Mouse (Mus musculus) ES-E14 (cell line): ENCODE results near the gene Manf. TPM values are rescaled to one million over a fixed set of nuclear protein-coding genes. Genes with fewer than 3 reads are reported as not detected.

Experiments
- DNase-seq: peaks from one replicate; pipeline ENCODE4 v3.0.0-alpha.2; 2013; ENCODE audit warnings: low read depth, low spot score
- H3K27ac ChIP-seq: 2 replicates; pipeline ENCODE4 v1.5.1; 2012; ENCODE audit warnings: low read depth, mild to moderate bottlenecking, low read length, moderate library complexity, mixed read lengths; ENCODE audit not compliant: poor library complexity, insufficient read depth, severe bottlenecking
- H3K36me3 ChIP-seq: 2 replicates; pipeline ENCODE4 v1.6.1; 2012; ENCODE audit warnings: mild to moderate bottlenecking, low read length, moderate library complexity, mixed read lengths; ENCODE audit not compliant: control insufficient read depth, poor library complexity, insufficient read depth, severe bottlenecking
- H3K4me1 ChIP-seq, 2 experiments: fragments of 150-350 bp in 1 of 2; sonication (generic) in 1 of 2; 2 replicates each; pipeline ENCODE4 v1.6.1; 2012; ENCODE audit warnings: low read length in 2 of 2, mild to moderate bottlenecking in 1 of 2, mixed read lengths in 1 of 2; ENCODE audit not compliant: control insufficient read depth in 2 of 2, insufficient read depth in 2 of 2, poor library complexity in 1 of 2
- H3K4me3 ChIP-seq, 2 experiments: fragments of 150-350 bp in 1 of 2; sonication (generic) in 1 of 2; 2 replicates each; pipeline ENCODE4 v1.5.1; 2012; ENCODE audit warnings: low read length in 2 of 2, low read depth in 1 of 2, mild to moderate bottlenecking in 1 of 2, mixed read lengths in 1 of 2; ENCODE audit not compliant: insufficient read depth in 1 of 2, poor library complexity in 1 of 2, severe bottlenecking in 1 of 2
- H3K9ac ChIP-seq: 2 replicates; pipeline ENCODE4 v1.6.1; 2012; ENCODE audit warnings: low read depth, mild to moderate bottlenecking, low read length, mixed read lengths; ENCODE audit not compliant: poor library complexity, insufficient read depth, severe bottlenecking
- H3K9me3 ChIP-seq: fragments of 150-350 bp; sonication (generic); 2 replicates; pipeline ENCODE4 v1.6.1; 2012; ENCODE audit warnings: low read depth, mild to moderate bottlenecking, low read length; ENCODE audit not compliant: control insufficient read depth, insufficient read depth
- CHD2 ChIP-seq: IDR thresholded peaks from 2 replicates; pipeline ENCODE4 v1.6.1; 2014; ENCODE audit warnings: mild to moderate bottlenecking, low read depth, low read length, inconsistent platforms
- HCFC1 ChIP-seq: IDR thresholded peaks from 2 replicates; pipeline ENCODE4 v1.6.1; 2012; ENCODE audit warnings: low read length, inconsistent platforms, borderline replicate concordance; ENCODE audit not compliant: insufficient read depth
- MAFK ChIP-seq: IDR thresholded peaks from 2 replicates; pipeline ENCODE4 v1.6.1; 2014; ENCODE audit warnings: mild to moderate bottlenecking, low read depth, low read length, inconsistent platforms; ENCODE audit not compliant: insufficient read depth
- ZC3H11A ChIP-seq: IDR thresholded peaks from 2 replicates; pipeline ENCODE4 v1.6.1; 2012; ENCODE audit warnings: low read depth, mild to moderate bottlenecking, inconsistent platforms, low read length, borderline replicate concordance
- ZNF384 ChIP-seq: IDR thresholded peaks from 2 replicates; pipeline ENCODE4 v1.6.1; 2012; ENCODE audit warnings: low read depth, low read length, inconsistent platforms
- in situ Hi-C, 2 experiments: fragments of 600-800 bp; cut with MboI; formaldehyde crosslinking; loops; one replicate each; pipeline ENCODE4 v1.15.1; 2025; ENCODE audit warnings: low sequenced_read_pairs in 2 of 2, inconsistent platforms in 1 of 2; ENCODE audit not compliant: unreplicated experiment in 2 of 2
- total RNA-seq: library from RNA; depleted of rRNA; stranded (reverse); fragments of 300-350 nt; gene quantifications from 2 replicates; pipeline ENCODE4 v1.2.3, GENCODE M21; 2012

The Manf gene
- total RNA-seq, 1 experiment, result 517 TPM

GRCm38 (mm10) chr9:106908715-106909114, 16.9 kb upstream of the Manf start:
- no peak for TF ChIP-seq ZC3H11A
- no peak for TF ChIP-seq HCFC1
- TF ChIP-seq ZNF384, result no peak
- no peak for TF ChIP-seq MAFK
- no peak for TF ChIP-seq CHD2
- in situ Hi-C loops, result loop anchor here in 1 of 2 experiments (10.0 kb wide), 1 partner anchor 386 kb away; the partner anchor contains the start of gene Cish
- Histone ChIP-seq H3K27ac (no peak overlapping the region), H3K9ac (no peak overlapping the region), H3K9me3 (no peaks in the 10 kb centered on the region), H3K4me1 (no peaks in the 10 kb centered on the region), H3K36me3 (no peaks in the 10 kb centered on the region), H3K4me3 (no peak overlapping the region)
- no peak for DNase-seq

GRCm38 (mm10) chr9:106908174-106908573, 16.4 kb upstream of the Manf start:
- no peaks in the 10 kb centered on the region for H3K9me3 ChIP-seq
- H3K4me1 ChIP-seq, result no peaks in the 10 kb centered on the region
- no peak for TF ChIP-seq ZC3H11A
- TF ChIP-seq ZNF384, result no peak
- TF ChIP-seq HCFC1, result no peak
- TF ChIP-seq CHD2, result no peak
- no peak for TF ChIP-seq MAFK
- no peak overlapping the region for H3K27ac ChIP-seq
- H3K9ac ChIP-seq, result no peak overlapping the region
- no peak for DNase-seq
- no peaks in the 10 kb centered on the region for H3K36me3 ChIP-seq
- H3K4me3 ChIP-seq, result no peak overlapping the region
- in situ Hi-C loops, result loop anchor here in 1 of 2 experiments (10.0 kb wide), 1 partner anchor 387 kb away; the partner anchor contains the start of gene Cish

GRCm38 (mm10) chr9:106906597-106906996, 14.8 kb upstream of the Manf start:
- H3K4me3 ChIP-seq, result no peak overlapping the region
- no peaks in the 10 kb centered on the region for H3K4me1 ChIP-seq
- no peaks in the 10 kb centered on the region for H3K9me3 ChIP-seq
- TF ChIP-seq ZNF384, result no peak
- no peak for TF ChIP-seq ZC3H11A
- TF ChIP-seq MAFK, result no peak
- TF ChIP-seq CHD2, result no peak
- no peak for TF ChIP-seq HCFC1
- H3K9ac ChIP-seq, result no peak overlapping the region
- H3K36me3 ChIP-seq, result no peaks in the 10 kb centered on the region
- in situ Hi-C loops, result loop anchor here in 1 of 2 experiments (10.0 kb wide), 1 partner anchor 388 kb away; the partner anchor contains the start of gene Cish
- no peak for DNase-seq
- no peak overlapping the region for H3K27ac ChIP-seq

GRCm38 (mm10) chr9:106903791-106904134, 12.0 kb upstream of the Manf start:
- no peak overlapping the region for H3K9ac ChIP-seq
- H3K4me3 ChIP-seq, result no peak overlapping the region
- TF ChIP-seq HCFC1, result no peak
- no peak for TF ChIP-seq MAFK
- peak; percentile 65; the same call in 1 of the 2 replicates for TF ChIP-seq ZC3H11A
- TF ChIP-seq CHD2, result no peak
- in situ Hi-C loops, result loop anchor here in 1 of 2 experiments (10.0 kb wide), 1 partner anchor 391 kb away; the partner anchor contains the start of gene Cish
- H3K4me1 ChIP-seq, result no peaks in the 10 kb centered on the region
- DNase-seq, result peak; percentile 65
- no peaks in the 10 kb centered on the region for H3K36me3 ChIP-seq
- H3K27ac ChIP-seq, result no peak overlapping the region
- no peaks in the 10 kb centered on the region for H3K9me3 ChIP-seq
